Mouse (Mus musculus): ENCODE data around the gene Fbxo24. TPM values are rescaled to one million over a fixed set of nuclear protein-coding genes. Genes with fewer than 3 reads are reported as not detected.

Gene Fbxo24
- total RNA-seq, 4 experiments from 2014 or later: 0.20 to 0.29 TPM; not detected in 2

GRCm38 (mm10) chr5:137607860-137608653 lies 20.7 kb downstream of the Fbxo24 start:
- DNase-seq (ENCODE audit: low spot score in 2 of 2): no peak

GRCm38 (mm10) chr5:137601365-137601729 lies 27.5 kb downstream of the Fbxo24 start:
- DNase-seq (ENCODE audit: low spot score in 2 of 2): no peak

GRCm38 (mm10) chr5:137600619-137601364 lies 28.0 kb downstream of the Fbxo24 start, which contains the start of gene Mospd3:
Gene Mospd3 (minus strand): TSS chr5:137601058.
- peak; percentile 91 to 93 for DNase-seq (ENCODE audit: low spot score in 2 of 2)

- no peak for DNase-seq (ENCODE audit: low spot score in 2 of 2)
Observed at GRCm38 (mm10) chr5:137600281-137600618, 28.6 kb downstream of the Fbxo24 start.

GRCm38 (mm10) chr5:137599600-137599999 lies 29.2 kb downstream of the Fbxo24 start:
- no peak for DNase-seq (ENCODE audit: low spot score in 2 of 2)

GRCm38 (mm10) chr5:137598100-137598826 lies 30.5 kb downstream of the Fbxo24 start:
- DNase-seq (ENCODE audit: low spot score in 2 of 2): no peak

GRCm38 (mm10) chr5:137597625-137598024 lies 31.2 kb downstream of the Fbxo24 start:
- no peak for DNase-seq (ENCODE audit: low spot score in 2 of 2)

GRCm38 (mm10) chr5:137596601-137597261 lies 32.1 kb downstream of the Fbxo24 start:
- no peak for DNase-seq (ENCODE audit: low spot score in 2 of 2)

- DNase-seq (ENCODE audit: low spot score in 2 of 2): no peak
Observed at GRCm38 (mm10) chr5:137595921-137596320, 32.9 kb downstream of the Fbxo24 start.

- no peak for DNase-seq (ENCODE audit: low spot score in 2 of 2)
Observed at GRCm38 (mm10) chr5:137590507-137590906, 38.3 kb downstream of the Fbxo24 start.

- DNase-seq (ENCODE audit: low spot score in 2 of 2): peak in 1 of 2 experiments; percentile 41
Observed at GRCm38 (mm10) chr5:137584976-137585375, 43.8 kb downstream of the Fbxo24 start.

GRCm38 (mm10) chr5:137583670-137584169 lies 45.1 kb downstream of the Fbxo24 start:
- DNase-seq (ENCODE audit: low spot score in 2 of 2): no peak

- DNase-seq (ENCODE audit: low spot score in 2 of 2): no peak
Observed at GRCm38 (mm10) chr5:137582702-137583101, 46.1 kb downstream of the Fbxo24 start.

- DNase-seq (ENCODE audit: low spot score in 2 of 2): no peak
Observed at GRCm38 (mm10) chr5:137580246-137580645, 48.6 kb downstream of the Fbxo24 start.

- DNase-seq (ENCODE audit: low spot score in 2 of 2): no peak
Observed at GRCm38 (mm10) chr5:137574470-137574901, 54.3 kb downstream of the Fbxo24 start.

GRCm38 (mm10) chr5:137570691-137571586 lies 57.9 kb downstream of the Fbxo24 start:
- DNase-seq (ENCODE audit: low spot score in 2 of 2): no peak

- DNase-seq (ENCODE audit: low spot score in 2 of 2): no peak
Observed at GRCm38 (mm10) chr5:137570181-137570580, 58.6 kb downstream of the Fbxo24 start.

- no peak for DNase-seq (ENCODE audit: low spot score in 2 of 2)
Observed at GRCm38 (mm10) chr5:137569665-137570064, 59.1 kb downstream of the Fbxo24 start, which contains the start of gene Tfr2. Gene Tfr2 (plus strand): TSS chr5:137569840.

GRCm38 (mm10) chr5:137569031-137569430 lies 59.8 kb downstream of the Fbxo24 start:
- no peak for DNase-seq (ENCODE audit: low spot score in 2 of 2)

GRCm38 (mm10) chr5:137568223-137568798 lies 60.5 kb downstream of the Fbxo24 start:
- DNase-seq (ENCODE audit: low spot score in 2 of 2): no peak
